Mouse (Mus musculus) intestine, postnatal 0 days (tissue): ENCODE measurements around the gene Mgp. TPM values are rescaled to one million over a fixed set of nuclear protein-coding genes. Genes with fewer than 3 reads are reported as not detected.

ENCODE experiments used
- ATAC-seq: fragments of 200-750 bp; cut with Nextera tagmentation; 2 replicates; pipeline ENCODE4 v1.8.0; 2017; ENCODE audit warnings: mild to moderate bottlenecking, moderate TSS enrichment, moderate library complexity
- H3K27ac ChIP-seq: fragments of 300-500 bp; sonication (generic); 2 replicates; pipeline ENCODE4 v1.5.1; 2014; ENCODE audit warnings: mild to moderate bottlenecking, low read depth, low read length, moderate library complexity
- H3K27me3 ChIP-seq: fragments of 300-500 bp; sonication (generic); replicated peaks from 2 replicates; pipeline ENCODE4 v1.6.1; 2014; ENCODE audit warnings: low read length, mixed read lengths; ENCODE audit not compliant: control insufficient read depth, insufficient read depth
- H3K36me3 ChIP-seq: fragments of 300-500 bp; sonication (generic); 2 replicates; pipeline ENCODE4 v1.6.1; 2014; ENCODE audit warnings: mild to moderate bottlenecking, moderate library complexity; ENCODE audit not compliant: control insufficient read depth, insufficient read depth
- H3K4me1 ChIP-seq: fragments of 300-500 bp; sonication (generic); replicated peaks from 2 replicates; pipeline ENCODE4 v1.6.1; 2014; ENCODE audit warnings: antibody characterized with exemption, low read length, mixed read lengths; ENCODE audit not compliant: control insufficient read depth, insufficient read depth
- H3K4me2 ChIP-seq: fragments of 300-500 bp; sonication (generic); replicated peaks from 2 replicates; pipeline ENCODE4 v1.6.1; 2014; ENCODE audit warnings: low read depth, mild to moderate bottlenecking, moderate library complexity
- H3K4me3 ChIP-seq: fragments of 300-500 bp; sonication (generic); 2 replicates; pipeline ENCODE4 v1.5.1; 2014; ENCODE audit warnings: low read depth, low read length
- H3K9ac ChIP-seq: fragments of 300-500 bp; sonication (generic); 2 replicates; pipeline ENCODE4 v1.6.1; 2014; ENCODE audit warnings: mild to moderate bottlenecking, low read depth, low read length
- H3K9me3 ChIP-seq: fragments of 300-500 bp; sonication (generic); 2 replicates; pipeline ENCODE4 v1.6.1; 2016; ENCODE audit warnings: mixed run types; ENCODE audit not compliant: control insufficient read depth
- CTCF ChIP-seq: sonication (generic); IDR thresholded peaks from 2 replicates; pipeline ENCODE4 v1.5.1; 2016; ENCODE audit warnings: low read depth, mild to moderate bottlenecking, control low read depth, antibody characterized with exemption, moderate library complexity
- WGBS: fragments of 180-500 bp; shearing (Covaris S2); extraction: QIAGEN DNeasy Blood & Tissue Kit; methylation state at CpG from one replicate; pipeline ENCODE4 v1.1.7; 2014; 5-methylcytosine and 5-hydroxymethylcytosine counted together
- polyA plus RNA-seq: library from polyadenylated mRNA; unstranded; fragments of >200 nt; fragmentation: Nextera tagmentation; extraction: Ambion mirVana; gene quantifications from 2 replicates; pipeline ENCODE4 v1.2.1, GENCODE M21; 2015

Gene Mgp
- 74.8 and 76.7 TPM in 2 replicates for polyA plus RNA-seq

GRCm38 (mm10) chr6:136875670-136876069 is at the start of gene Mgp:
Mgp (minus strand) TSS chr6:136875823.
- no peak within 1 kb of the TSS for H3K27ac ChIP-seq
- WGBS: 43% methylated on average over 9 of the region's 9 CpGs
- H3K27me3 ChIP-seq: no peaks in the 10 kb centered on the region
- no peaks in the 10 kb centered on the region for H3K9me3 ChIP-seq
- H3K9ac ChIP-seq: no peak within 1 kb of the TSS
- ATAC-seq: no peak
- H3K4me1 ChIP-seq: no peaks in the 10 kb centered on the region
- H3K4me2 ChIP-seq: peak within 1 kb of the TSS; percentile 35; the same call in 1 of the 2 replicates
- peak within 1 kb of the TSS; percentile 20; the same call in 1 of the 2 replicates for H3K4me3 ChIP-seq
- no peaks in the 10 kb centered on the region for H3K36me3 ChIP-seq
- 0 out of 2 replicates have a peak, but pooled peaks have one; percentile 2 for TF ChIP-seq CTCF

- no peaks in the 10 kb centered on the region for H3K27me3 ChIP-seq
- no peak overlapping the region for H3K27ac ChIP-seq
- H3K36me3 ChIP-seq: no peaks in the 10 kb centered on the region
- ATAC-seq: no peak
- WGBS: 72% methylated on average over 8 of the region's 8 CpGs
- no peak overlapping the region for H3K9ac ChIP-seq
- TF ChIP-seq CTCF: no peak
- H3K4me3 ChIP-seq: no peak overlapping the region
- no peaks in the 10 kb centered on the region for H3K9me3 ChIP-seq
- H3K4me2 ChIP-seq: no peak overlapping the region
- no peaks in the 10 kb centered on the region for H3K4me1 ChIP-seq
Observed at GRCm38 (mm10) chr6:136925049-136925448, 49.4 kb upstream of the Mgp start.

- no peaks in the 10 kb centered on the region for H3K9me3 ChIP-seq
- 91% methylated on average over 8 of the region's 8 CpGs for WGBS
- no peaks in the 10 kb centered on the region for H3K27me3 ChIP-seq
- ATAC-seq: no peak
- H3K27ac ChIP-seq: no peak within 1 kb of the TSS
- TF ChIP-seq CTCF: no peak
- H3K4me1 ChIP-seq: no peaks in the 10 kb centered on the region
- no peak within 1 kb of the TSS for H3K9ac ChIP-seq
- no peak within 1 kb of the TSS for H3K4me2 ChIP-seq
- no peak within 1 kb of the TSS for H3K4me3 ChIP-seq
- H3K36me3 ChIP-seq: no peaks in the 10 kb centered on the region
Observed at GRCm38 (mm10) chr6:136923532-136923931, 47.9 kb upstream of the Mgp start, which contains the start of gene Pde6h. Pde6h (plus strand) TSS chr6:136923832.

DNA sequence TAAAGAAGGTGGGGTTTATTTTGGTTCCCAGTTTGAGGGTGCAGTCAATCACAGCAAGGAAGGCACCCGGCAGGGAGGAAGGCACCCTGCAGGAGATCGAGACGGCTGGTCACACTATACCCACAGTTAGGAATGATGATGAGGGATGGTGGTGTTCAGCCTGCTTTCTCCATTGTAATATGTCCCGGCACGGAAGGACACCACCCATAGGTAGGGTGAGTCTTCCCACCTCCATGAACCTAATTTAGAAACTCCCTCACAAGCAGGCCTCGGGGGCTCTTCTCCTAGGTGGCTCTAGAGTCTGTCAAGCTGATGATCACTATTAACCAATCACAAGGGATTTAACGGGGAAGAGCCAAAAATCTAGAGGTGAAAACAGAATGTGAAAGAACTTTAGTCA is 47.2 kb upstream of the Mgp start:
- no peaks in the 10 kb centered on the region for H3K9me3 ChIP-seq
- H3K9ac ChIP-seq: no peak overlapping the region
- 88% methylated on average over 7 of the region's 7 CpGs for WGBS
- H3K36me3 ChIP-seq: no peaks in the 10 kb centered on the region
- no peak overlapping the region for H3K4me3 ChIP-seq
- no peak for ATAC-seq
- TF ChIP-seq CTCF: no peak
- no peak overlapping the region for H3K27ac ChIP-seq
- H3K4me2 ChIP-seq: no peak overlapping the region
- no peaks in the 10 kb centered on the region for H3K27me3 ChIP-seq
- H3K4me1 ChIP-seq: no peaks in the 10 kb centered on the region

GRCm38 (mm10) chr6:136922080-136922479 is 46.5 kb upstream of the Mgp start, which contains the start of gene Erp27:
Erp27 (minus strand) TSS chr6:136922180.
- 55% methylated on average over 5 of the region's 5 CpGs for WGBS
- no peak for TF ChIP-seq CTCF
- no peaks in the 10 kb centered on the region for H3K27me3 ChIP-seq
- no peak within 1 kb of the TSS for H3K9ac ChIP-seq
- H3K4me3 ChIP-seq: no peak within 1 kb of the TSS
- no peak within 1 kb of the TSS for H3K27ac ChIP-seq
- ATAC-seq: no peak
- no peaks in the 10 kb centered on the region for H3K9me3 ChIP-seq
- no peaks in the 10 kb centered on the region for H3K4me1 ChIP-seq
- H3K4me2 ChIP-seq: no peak within 1 kb of the TSS
- no peaks in the 10 kb centered on the region for H3K36me3 ChIP-seq

GRCm38 (mm10) chr6:136921601-136922000 is 46.0 kb upstream of the Mgp start:
- H3K4me2 ChIP-seq: no peak overlapping the region
- TF ChIP-seq CTCF: no peak
- H3K36me3 ChIP-seq: no peaks in the 10 kb centered on the region
- no peak for ATAC-seq
- 73% methylated on average over 7 of the region's 7 CpGs for WGBS
- H3K9me3 ChIP-seq: no peaks in the 10 kb centered on the region
- no peaks in the 10 kb centered on the region for H3K27me3 ChIP-seq
- no peak overlapping the region for H3K9ac ChIP-seq
- H3K4me1 ChIP-seq: no peaks in the 10 kb centered on the region
- H3K4me3 ChIP-seq: no peak overlapping the region
- H3K27ac ChIP-seq: no peak overlapping the region
